Mouse (Mus musculus) layer of hippocampus, adult 2 months (tissue): ENCODE results near the gene Qsox1. TPM values are rescaled to one million over a fixed set of nuclear protein-coding genes. Genes with fewer than 3 reads are reported as not detected.

Experiments used
- DNase-seq, 2 experiments: peaks; one replicate each; pipeline ENCODE4 v3.0.0; 2022; ENCODE audit warnings: low spot score in 2 of 2
- H3K27ac ChIP-seq: fragments of 200-600 bp; 2 replicates; pipeline ENCODE4 v1.8.1; 2022
- H3K4me3 ChIP-seq: fragments of 200-600 bp; 2 replicates; pipeline ENCODE4 v1.8.1; 2022; ENCODE audit warnings: mild to moderate bottlenecking
- CTCF ChIP-seq: fragments of 200-600 bp; conservative IDR thresholded peaks from 2 replicates; pipeline ENCODE4 v1.8.1; 2022; ENCODE audit warnings: antibody characterized with exemption, mild to moderate bottlenecking, moderate library complexity
- long read RNA-seq, 2 experiments: library from polyadenylated mRNA; stranded (forward); transcript quantifications; one replicate each; pipeline ENCODE4 v2.0.0; 2021; ENCODE audit warnings: borderline mapping rate in 2 of 2
- total RNA-seq, 2 experiments: library from RNA; stranded (reverse); gene quantifications; 2 replicates each; pipeline ENCODE4 v1.2.3; 2021

Gene Qsox1
- 10 to 100 TPM; 32.1 to 35.4 TPM for total RNA-seq
- long read RNA-seq, experiment 1, partial matches to known transcripts = 2 of 8 reads
- long read RNA-seq, experiment 1, other reads (novel, unspliced or antisense) = 2 of 8 reads
- long read RNA-seq, experiment 2, transcript Qsox1-207 (13 exons, 2,433 nt) = major isoform, 6 of 19 reads
- long read RNA-seq, experiment 2, partial matches to known transcripts = 7 of 19 reads
- long read RNA-seq, experiment 2, other reads (novel, unspliced or antisense) = 1 of 19 reads

DNA sequence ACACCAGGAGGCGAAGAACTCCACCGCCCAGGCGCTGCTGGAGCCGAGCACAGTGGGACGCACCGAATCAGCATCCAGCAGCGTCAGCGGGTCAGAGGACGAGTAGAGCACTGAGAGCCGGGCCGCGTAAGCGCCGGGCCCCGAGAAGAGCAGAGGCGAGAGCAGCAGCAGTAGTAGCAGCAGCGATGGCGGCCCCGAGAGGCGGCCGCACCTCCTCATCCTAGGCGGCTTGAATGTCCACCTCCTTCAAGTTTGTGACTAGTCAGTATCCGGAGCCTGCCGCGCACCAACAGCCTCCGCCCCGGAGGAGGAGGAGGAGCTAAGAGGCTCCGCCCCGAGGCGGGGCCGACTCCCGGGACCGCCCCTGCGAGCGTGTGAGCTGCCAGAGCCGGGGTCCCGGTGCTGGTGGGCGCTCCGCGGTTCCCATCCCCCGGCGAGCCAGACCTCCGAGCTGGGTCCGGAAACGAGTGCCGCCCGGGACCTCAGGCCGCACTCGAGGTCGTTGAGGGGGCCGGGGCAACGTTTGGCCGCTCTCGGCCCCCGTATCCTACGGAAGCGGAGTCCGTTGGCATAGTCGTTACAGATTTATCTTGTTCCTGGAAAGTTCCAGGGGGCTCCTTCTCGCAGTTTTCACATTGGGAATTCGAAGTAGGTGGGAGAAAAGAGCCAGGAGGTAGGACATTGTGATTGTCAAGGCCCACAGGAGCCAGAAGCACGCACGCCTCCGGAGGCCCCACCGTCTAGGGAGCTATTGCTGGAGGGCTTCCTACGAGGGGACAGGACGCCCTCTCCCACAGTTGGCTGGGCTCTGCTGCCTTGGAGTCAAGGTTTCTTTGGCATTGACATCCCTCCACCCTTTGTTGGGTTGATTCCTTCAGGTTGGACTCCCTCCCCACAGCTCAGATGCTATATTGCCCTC is at the start of gene Qsox1:
Qsox1 (minus strand) TSS at position 309 of the 919 bp plus-strand sequence.
- TF ChIP-seq CTCF = no peak

GRCm38 (mm10) chr1:155854926-155855702 is 42.4 kb upstream of the Qsox1 start:
- no peak overlapping the region for H3K4me3 ChIP-seq
- peak in 1 of 2 experiments; percentile 16 for DNase-seq

More for the DNA sequence above, at the start of gene Qsox1:
- DNase-seq = peak; percentile 76 to 77
- Histone ChIP-seq H3K4me3 (peak within 1 kb of the TSS; percentile 78), H3K27ac (peak within 1 kb of the TSS; percentile 80)

GRCm38 (mm10) chr1:155853009-155853408 is 40.3 kb upstream of the Qsox1 start:
- no peak for TF ChIP-seq CTCF
- DNase-seq = no peak
- no peak overlapping the region for H3K4me3 ChIP-seq
- H3K27ac ChIP-seq = no peak overlapping the region

More at GRCm38 (mm10) chr1:155854926-155855702, 42.4 kb upstream of the Qsox1 start:
- H3K27ac ChIP-seq = peak overlapping the region; percentile 25; the same call in 1 of the 2 replicates
- TF ChIP-seq CTCF = no peak

- DNase-seq = no peak
- H3K4me3 ChIP-seq = no peak overlapping the region
- no peak overlapping the region for H3K27ac ChIP-seq
- TF ChIP-seq CTCF = no peak
Measured at GRCm38 (mm10) chr1:155844235-155844634, 31.5 kb upstream of the Qsox1 start.

DNA sequence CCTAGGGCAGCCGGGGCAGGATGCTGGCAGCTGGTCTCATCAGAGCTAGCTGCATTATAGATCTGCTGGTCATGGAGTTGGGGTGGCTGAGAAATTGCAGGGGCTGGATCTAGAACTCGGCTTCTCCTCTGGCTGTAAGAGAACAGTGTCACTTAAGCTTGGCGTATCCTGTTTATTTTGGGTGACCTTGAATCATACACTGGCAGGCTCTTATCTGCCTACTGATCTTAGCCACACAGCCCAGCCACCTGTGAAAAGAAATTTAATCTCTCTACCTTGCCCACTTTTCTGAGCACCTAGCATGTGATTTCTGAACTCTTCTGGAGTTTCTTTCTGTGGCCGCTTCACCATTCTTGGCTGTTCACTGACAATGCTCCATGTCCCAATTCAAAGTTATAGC is 30.8 kb upstream of the Qsox1 start:
- no peak overlapping the region for H3K4me3 ChIP-seq
- H3K27ac ChIP-seq = no peak overlapping the region
- TF ChIP-seq CTCF = no peak
- no peak for DNase-seq

DNA sequence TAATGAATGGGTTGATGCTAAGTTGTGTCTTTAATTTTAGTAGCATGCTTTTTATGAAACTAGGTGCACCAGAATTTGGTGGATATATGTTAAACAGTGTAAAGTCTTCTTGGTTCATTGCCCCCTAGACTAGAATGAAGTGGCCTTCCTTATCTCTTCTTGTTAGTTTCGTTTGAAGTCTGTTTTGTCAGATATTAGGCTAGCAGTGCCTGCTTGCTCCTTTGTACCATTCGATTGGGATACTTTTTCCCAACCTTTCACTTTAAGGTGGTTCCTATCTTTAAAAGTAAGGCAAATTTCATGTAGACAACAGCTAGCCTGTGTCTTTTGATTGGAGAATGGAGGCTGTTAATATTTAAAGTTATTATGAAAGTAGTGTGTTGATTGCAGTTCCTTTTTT is 23.0 kb upstream of the Qsox1 start:
- no peak overlapping the region for H3K27ac ChIP-seq
- no peak for DNase-seq
- H3K4me3 ChIP-seq = no peak overlapping the region
- no peak for TF ChIP-seq CTCF

DNA sequence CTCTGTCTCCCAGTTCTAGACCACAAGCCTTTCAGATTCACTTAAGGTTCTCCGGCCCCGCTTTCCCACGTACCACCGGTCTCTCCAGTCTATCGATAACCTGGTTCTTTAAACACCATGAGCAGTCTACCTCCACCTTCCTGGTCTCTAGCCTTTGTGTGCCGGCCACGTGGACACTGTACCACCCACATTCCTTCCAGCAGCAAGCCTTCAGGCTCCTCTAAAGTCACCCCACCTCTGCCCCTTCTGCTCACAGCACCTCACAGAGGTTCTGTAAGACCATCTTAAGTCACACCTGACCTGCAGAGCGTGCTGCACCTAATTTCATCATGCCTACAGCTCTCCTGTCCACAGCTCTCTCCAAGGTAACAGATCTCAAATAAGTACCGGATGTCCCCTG is 20.9 kb upstream of the Qsox1 start:
- no peak for TF ChIP-seq CTCF
- Histone ChIP-seq H3K4me3 (no peak overlapping the region), H3K27ac (no peak overlapping the region)
- DNase-seq = no peak

- DNase-seq = no peak
- TF ChIP-seq CTCF = no peak
- Histone ChIP-seq H3K27ac (no peak overlapping the region), H3K4me3 (no peak overlapping the region)
Measured at GRCm38 (mm10) chr1:155831958-155832357, 19.3 kb upstream of the Qsox1 start.

- DNase-seq = no peak
- H3K27ac ChIP-seq = no peak overlapping the region
- H3K4me3 ChIP-seq = no peak overlapping the region
- TF ChIP-seq CTCF = no peak
Measured at GRCm38 (mm10) chr1:155830861-155831260, 18.2 kb upstream of the Qsox1 start.

GRCm38 (mm10) chr1:155827703-155828295 is 15.1 kb upstream of the Qsox1 start:
- no peak overlapping the region for H3K27ac ChIP-seq
- DNase-seq = no peak
- no peak overlapping the region for H3K4me3 ChIP-seq
- no peak for TF ChIP-seq CTCF

- no peak for TF ChIP-seq CTCF
- H3K4me3 ChIP-seq = no peak overlapping the region
- H3K27ac ChIP-seq = no peak overlapping the region
- no peak for DNase-seq
Measured at GRCm38 (mm10) chr1:155826803-155827395, 14.2 kb upstream of the Qsox1 start.

GRCm38 (mm10) chr1:155825940-155826716 is 13.4 kb upstream of the Qsox1 start:
- DNase-seq = no peak
- no peak overlapping the region for H3K27ac ChIP-seq
- H3K4me3 ChIP-seq = no peak overlapping the region
- TF ChIP-seq CTCF = no peak
